Mouse (Mus musculus) midbrain, embryonic 13.5 days (tissue): ENCODE results near the gene Mbd3. TPM values are rescaled to one million over a fixed set of nuclear protein-coding genes. Genes with fewer than 3 reads are reported as not detected.

Experiments used
- ATAC-seq: fragments of 200-750 bp; cut with Nextera tagmentation; 2 replicates; pipeline ENCODE4 v1.8.0; 2017; ENCODE audit warnings: mild to moderate bottlenecking, moderate TSS enrichment, moderate library complexity
- H3K27ac ChIP-seq: fragments of 300-500 bp; sonication (generic); 2 replicates; pipeline ENCODE4 v1.5.1; 2015; ENCODE audit warnings: inconsistent platforms, mild to moderate bottlenecking, moderate library complexity
- H3K27me3 ChIP-seq: fragments of 300-500 bp; sonication (generic); 2 replicates; pipeline ENCODE4 v1.6.1; 2015; ENCODE audit warnings: mild to moderate bottlenecking, inconsistent platforms
- H3K36me3 ChIP-seq: fragments of 300-500 bp; sonication (generic); 2 replicates; pipeline ENCODE4 v1.6.1; 2015; ENCODE audit warnings: mild to moderate bottlenecking, inconsistent platforms
- H3K4me1 ChIP-seq: fragments of 300-500 bp; sonication (generic); replicated peaks from 2 replicates; pipeline ENCODE4 v1.6.1; 2015; ENCODE audit warnings: inconsistent platforms
- H3K4me2 ChIP-seq: fragments of 300-500 bp; sonication (generic); replicated peaks from 2 replicates; pipeline ENCODE4 v1.6.1; 2015; ENCODE audit warnings: moderate library complexity, mild to moderate bottlenecking, inconsistent platforms
- H3K4me3 ChIP-seq: fragments of 300-500 bp; sonication (generic); replicated peaks from 2 replicates; pipeline ENCODE4 v1.5.1; 2015; ENCODE audit warnings: mild to moderate bottlenecking, inconsistent platforms
- H3K9ac ChIP-seq: fragments of 300-500 bp; sonication (generic); replicated peaks from 2 replicates; pipeline ENCODE4 v1.6.1; 2015; ENCODE audit warnings: mild to moderate bottlenecking, inconsistent platforms
- H3K9me3 ChIP-seq: fragments of 300-500 bp; sonication (generic); 2 replicates; pipeline ENCODE4 v1.6.1; 2016; ENCODE audit warnings: mild to moderate bottlenecking, inconsistent platforms
- WGBS: fragments of 180-500 bp; shearing (Covaris S2); methylation state at CpG from one replicate; pipeline ENCODE4 v1.1.7; 2015; 5-methylcytosine and 5-hydroxymethylcytosine counted together
- polyA plus RNA-seq: library from polyadenylated mRNA; unstranded; fragments of >200 nt; fragmentation: Nextera tagmentation; extraction: Ambion mirVana; gene quantifications from 2 replicates; pipeline ENCODE4 v1.2.1, GENCODE M21; 2015

Gene Mbd3
- polyA plus RNA-seq, 1 experiment from 2014 or later: 257 TPM

- no peak for ATAC-seq
- H3K36me3 ChIP-seq: peaks cover 11% of the 10 kb centered on the region
- H3K4me3 ChIP-seq: no peak overlapping the region
- H3K9ac ChIP-seq: no peak overlapping the region
- peaks cover 13% of the 10 kb centered on the region; the same call in 1 of the 2 replicates for H3K27me3 ChIP-seq
- H3K4me1 ChIP-seq: peaks cover 28% of the 10 kb centered on the region
- 85% methylated on average over 3 of the region's 3 CpGs for WGBS
- no peaks in the 10 kb centered on the region for H3K9me3 ChIP-seq
- no peak overlapping the region for H3K4me2 ChIP-seq
- no peak overlapping the region for H3K27ac ChIP-seq
Measured at GRCm38 (mm10) chr10:80434823-80435222, 35.5 kb upstream of the Mbd3 start.

GRCm38 (mm10) chr10:80434233-80434592, 34.9 kb upstream of the Mbd3 start:
- Histone ChIP-seq H3K36me3 (peaks cover 18% of the 10 kb centered on the region), H3K27ac (no peak overlapping the region; the same call in 1 of the 2 replicates), H3K27me3 (peaks cover 13% of the 10 kb centered on the region; the same call in 1 of the 2 replicates), H3K9me3 (no peaks in the 10 kb centered on the region), H3K4me3 (peak overlapping the region; percentile 18), H3K4me1 (peaks cover 32% of the 10 kb centered on the region), H3K4me2 (0 out of 2 replicates have a peak overlapping the region, but pooled peaks have one; percentile 27), H3K9ac (no peak overlapping the region)
- ATAC-seq: no peak; the same call in 1 of the 2 replicates
- WGBS: 13% methylated on average over 8 of the region's 8 CpGs

GRCm38 (mm10) chr10:80433513-80434232, 34.3 kb upstream of the Mbd3 start, which contains the start of gene Tcf3:
TSS of gene Tcf3 (minus strand) at chr10:80433647.
- Histone ChIP-seq H3K27me3 (peaks cover 13% of the 10 kb centered on the region; the same call in 1 of the 2 replicates), H3K36me3 (peaks cover 23% of the 10 kb centered on the region), H3K4me3 (peak within 1 kb of the TSS; percentile 94), H3K4me2 (peak within 1 kb of the TSS; percentile 74), H3K9me3 (no peaks in the 10 kb centered on the region), H3K27ac (peak within 1 kb of the TSS; percentile 97), H3K9ac (peak within 1 kb of the TSS; percentile 98), H3K4me1 (peaks cover 32% of the 10 kb centered on the region)
- ATAC-seq: peak; percentile 93
- under 1% methylated on average over 51 of the region's 61 CpGs for WGBS

GRCm38 (mm10) chr10:80432936-80433512, 33.7 kb upstream of the Mbd3 start:
- peak overlapping the region; percentile 98 for H3K9ac ChIP-seq
- H3K4me2 ChIP-seq: peak overlapping the region; percentile 74
- peaks cover 32% of the 10 kb centered on the region for H3K4me1 ChIP-seq
- H3K36me3 ChIP-seq: peaks cover 29% of the 10 kb centered on the region
- ATAC-seq: no peak
- H3K27ac ChIP-seq: peak overlapping the region; percentile 97
- H3K4me3 ChIP-seq: peak overlapping the region; percentile 94
- 0% methylated on average over 60 of the region's 60 CpGs for WGBS
- peaks cover 11% of the 10 kb centered on the region; the same call in 1 of the 2 replicates for H3K27me3 ChIP-seq
- H3K9me3 ChIP-seq: no peaks in the 10 kb centered on the region

GRCm38 (mm10) chr10:80432387-80432785, 33.0 kb upstream of the Mbd3 start:
- Histone ChIP-seq H3K9me3 (no peaks in the 10 kb centered on the region), H3K27me3 (peaks cover 7% of the 10 kb centered on the region; the same call in 1 of the 2 replicates), H3K4me3 (peak overlapping the region; percentile 94), H3K9ac (peak overlapping the region; percentile 98), H3K4me1 (peaks cover 32% of the 10 kb centered on the region), H3K27ac (peak overlapping the region; percentile 97), H3K4me2 (peak overlapping the region; percentile 74), H3K36me3 (peaks cover 36% of the 10 kb centered on the region)
- WGBS: 7% methylated on average over 4 of the region's 4 CpGs
- ATAC-seq: no peak

- peaks cover 42% of the 10 kb centered on the region for H3K36me3 ChIP-seq
- peaks cover 6% of the 10 kb centered on the region; the same call in 1 of the 2 replicates for H3K27me3 ChIP-seq
- peak overlapping the region; percentile 94 for H3K4me3 ChIP-seq
- H3K9ac ChIP-seq: peak overlapping the region; percentile 98
- H3K9me3 ChIP-seq: no peaks in the 10 kb centered on the region
- peak overlapping the region; percentile 97 for H3K27ac ChIP-seq
- H3K4me2 ChIP-seq: peak overlapping the region; percentile 74
- ATAC-seq: no peak
- 21% methylated on average over 16 of the region's 16 CpGs for WGBS
- peaks cover 32% of the 10 kb centered on the region for H3K4me1 ChIP-seq
Measured at GRCm38 (mm10) chr10:80431570-80432386, 32.4 kb upstream of the Mbd3 start.

GRCm38 (mm10) chr10:80430375-80430980, 31.1 kb upstream of the Mbd3 start:
- Histone ChIP-seq H3K9ac (0 out of 2 replicates have a peak overlapping the region, but pooled peaks have one; percentile 98), H3K9me3 (no peaks in the 10 kb centered on the region), H3K36me3 (peaks cover 55% of the 10 kb centered on the region), H3K4me3 (no peak overlapping the region), H3K4me2 (0 out of 2 replicates have a peak overlapping the region, but pooled peaks have one; percentile 74), H3K4me1 (peaks cover 32% of the 10 kb centered on the region), H3K27me3 (no peaks in the 10 kb centered on the region), H3K27ac (peak overlapping the region; percentile 25; the same call in 1 of the 2 replicates)
- ATAC-seq: no peak
- 79% methylated on average over 7 of the region's 8 CpGs for WGBS

- H3K36me3 ChIP-seq: peaks cover 62% of the 10 kb centered on the region
- WGBS: 83% methylated on average over 8 of the region's 8 CpGs
Measured at GRCm38 (mm10) chr10:80429800-80430199, 30.4 kb upstream of the Mbd3 start.

GRCm38 (mm10) chr10:80425041-80425440, 25.7 kb upstream of the Mbd3 start:
- 97% methylated on average over 3 of the region's 3 CpGs for WGBS
- H3K4me1 ChIP-seq: peaks cover 25% of the 10 kb centered on the region
- H3K27ac ChIP-seq: no peak overlapping the region
- no peak overlapping the region for H3K4me2 ChIP-seq
- no peak overlapping the region for H3K9ac ChIP-seq
- H3K36me3 ChIP-seq: peaks cover 95% of the 10 kb centered on the region
- no peaks in the 10 kb centered on the region for H3K27me3 ChIP-seq
- no peaks in the 10 kb centered on the region for H3K9me3 ChIP-seq
- no peak overlapping the region for H3K4me3 ChIP-seq
- no peak for ATAC-seq

More at GRCm38 (mm10) chr10:80429800-80430199, 30.4 kb upstream of the Mbd3 start:
- H3K4me1 ChIP-seq: peaks cover 32% of the 10 kb centered on the region
- H3K27me3 ChIP-seq: no peaks in the 10 kb centered on the region
- no peak overlapping the region for H3K4me3 ChIP-seq
- H3K4me2 ChIP-seq: no peak overlapping the region
- ATAC-seq: no peak
- H3K27ac ChIP-seq: no peak overlapping the region
- H3K9me3 ChIP-seq: no peaks in the 10 kb centered on the region
- no peak overlapping the region for H3K9ac ChIP-seq

GRCm38 (mm10) chr10:80423562-80423961, 24.2 kb upstream of the Mbd3 start:
- Histone ChIP-seq H3K27ac (peak overlapping the region; percentile 67), H3K27me3 (no peaks in the 10 kb centered on the region), H3K4me1 (peaks cover 36% of the 10 kb centered on the region), H3K9me3 (no peaks in the 10 kb centered on the region), H3K9ac (no peak overlapping the region), H3K4me3 (no peak overlapping the region), H3K4me2 (no peak overlapping the region), H3K36me3 (peaks cover 95% of the 10 kb centered on the region)
- ATAC-seq: no peak
- WGBS: 58% methylated on average over 4 of the region's 4 CpGs
